Mouse (Mus musculus) CH12.LX (cell line): ENCODE measurements around the gene Gm26938. TPM values are rescaled to one million over a fixed set of nuclear protein-coding genes. Genes with fewer than 3 reads are reported as not detected.

ENCODE experiments used
- DNase-seq: peaks from one replicate; pipeline ENCODE4 v3.0.0-alpha.2; 2013; ENCODE audit errors: extremely low read depth
- H3K27ac ChIP-seq: 2 replicates; pipeline ENCODE4 v1.5.1; 2012; ENCODE audit warnings: low read depth, mild to moderate bottlenecking, control low read depth, moderate library complexity; ENCODE audit not compliant: insufficient read depth
- H3K27me3 ChIP-seq: replicated peaks from 2 replicates; pipeline ENCODE3; 2012; ENCODE audit warnings: inconsistent platforms
- H3K36me3 ChIP-seq, 2 experiments: replicated peaks in 1 of 2; 2 replicates each; pipeline versions ENCODE3 to v1.6.1; 2012; ENCODE audit warnings: inconsistent platforms in 1 of 2, low read length in 1 of 2, mild to moderate bottlenecking in 1 of 2, mixed read lengths in 1 of 2, moderate library complexity in 1 of 2; ENCODE audit not compliant: control insufficient read depth in 1 of 2, insufficient read depth in 1 of 2
- H3K4me1 ChIP-seq, 2 experiments: 2 replicates each; pipeline ENCODE4 v1.6.1; 2012; ENCODE audit warnings: inconsistent platforms in 1 of 2, moderate library complexity in 1 of 2; ENCODE audit not compliant: insufficient read depth in 2 of 2, control insufficient read depth in 1 of 2
- H3K4me2 ChIP-seq: 2 replicates; pipeline ENCODE4 v1.6.1; 2012; ENCODE audit warnings: low read depth, mild to moderate bottlenecking, control low read depth; ENCODE audit not compliant: poor library complexity, insufficient read depth, severe bottlenecking
- H3K4me3 ChIP-seq, 3 experiments: fragments of 150-350 bp in 1 of 3; sonication (generic) in 1 of 3; replicated peaks in 1 of 3; 2 replicates each; pipeline versions ENCODE3 to v1.5.1; 2011 to 2012; ENCODE audit warnings: low read depth in 2 of 3, low read length in 2 of 3, mild to moderate bottlenecking in 2 of 3, moderate library complexity in 2 of 3, control low read depth in 1 of 3, improper control_type of control experiment in 1 of 3, inconsistent platforms in 1 of 3, mixed read lengths in 1 of 3; ENCODE audit not compliant: poor library complexity in 1 of 3
- H3K79me2 ChIP-seq: replicated peaks from 2 replicates; pipeline ENCODE4 v1.6.1; 2012; ENCODE audit warnings: mild to moderate bottlenecking, moderate library complexity; ENCODE audit not compliant: control insufficient read depth, poor library complexity, insufficient read depth, severe bottlenecking; ENCODE audit errors: extremely low read depth
- H3K9ac ChIP-seq: 2 replicates; pipeline ENCODE4 v1.6.1; 2012; ENCODE audit warnings: low read depth, mild to moderate bottlenecking, control low read depth, moderate library complexity; ENCODE audit not compliant: insufficient read depth
- H3K9me3 ChIP-seq: replicated peaks from 2 replicates; pipeline ENCODE3; 2012; ENCODE audit warnings: low read length, inconsistent platforms, mixed read lengths
- CTCF ChIP-seq, 2 experiments: IDR thresholded peaks in 1 of 2; conservative IDR thresholded peaks in 1 of 2; 2 replicates each; pipeline ENCODE4 v1.5.1; 2011 to 2012; ENCODE audit warnings: low read depth in 2 of 2, low read length in 2 of 2, improper control_type of control experiment in 1 of 2, inconsistent platforms in 1 of 2, mild to moderate bottlenecking in 1 of 2, moderate library complexity in 1 of 2
- E2F4 ChIP-seq: IDR thresholded peaks from 2 replicates; pipeline ENCODE4 v1.6.1; 2011; ENCODE audit warnings: low read depth, low read length, improper control_type of control experiment; ENCODE audit not compliant: insufficient replicate concordance
- ELF1 ChIP-seq: IDR thresholded peaks from 2 replicates; pipeline ENCODE4 v1.6.1; 2014; ENCODE audit warnings: low read depth, mild to moderate bottlenecking, inconsistent platforms, low read length, improper control_type of control experiment
- JUN ChIP-seq: IDR thresholded peaks from 2 replicates; pipeline ENCODE4 v1.6.1; 2011; ENCODE audit warnings: low read depth, mild to moderate bottlenecking, low read length, improper control_type of control experiment, moderate library complexity; ENCODE audit not compliant: insufficient read depth
- JUND ChIP-seq: conservative IDR thresholded peaks from 2 replicates; pipeline ENCODE4 v1.6.1; 2011; ENCODE audit warnings: low read depth, low read length, improper control_type of control experiment
- KAT2A ChIP-seq: IDR thresholded peaks from 2 replicates; pipeline ENCODE4 v1.6.1; 2012; ENCODE audit warnings: low read length, improper control_type of control experiment, inconsistent platforms; ENCODE audit not compliant: insufficient replicate concordance
- MAFK ChIP-seq: IDR thresholded peaks from 2 replicates; pipeline ENCODE4 v1.6.1; 2011; ENCODE audit warnings: low read length, improper control_type of control experiment; ENCODE audit not compliant: insufficient replicate concordance
- MAX ChIP-seq: IDR thresholded peaks from 2 replicates; pipeline ENCODE4 v1.6.1; 2011; ENCODE audit warnings: low read length, improper control_type of control experiment
- MEF2A ChIP-seq: IDR thresholded peaks from 2 replicates; pipeline ENCODE4 v1.6.1; 2014; ENCODE audit warnings: low read depth, mild to moderate bottlenecking, inconsistent platforms, low read length, improper control_type of control experiment, borderline replicate concordance
- MXI1 ChIP-seq: IDR thresholded peaks from 2 replicates; pipeline ENCODE4 v1.6.1; 2011; ENCODE audit warnings: mild to moderate bottlenecking, low read depth, low read length, improper control_type of control experiment
- NRF1 ChIP-seq: IDR thresholded peaks from 2 replicates; pipeline ENCODE4 v1.6.1; 2014; ENCODE audit warnings: low read depth, mild to moderate bottlenecking, inconsistent platforms, low read length, improper control_type of control experiment, moderate library complexity
- RAD21 ChIP-seq: IDR thresholded peaks from 2 replicates; pipeline ENCODE4 v1.6.1; 2011; ENCODE audit warnings: low read depth, mild to moderate bottlenecking, low read length, improper control_type of control experiment, moderate library complexity
- SIN3A ChIP-seq: IDR thresholded peaks from 2 replicates; pipeline ENCODE4 v1.6.1; 2012; ENCODE audit warnings: low read length, improper control_type of control experiment, inconsistent platforms
- TBP ChIP-seq: conservative IDR thresholded peaks from 2 replicates; pipeline ENCODE4 v1.6.1; 2011; ENCODE audit warnings: low read depth, low read length, improper control_type of control experiment
- TCF12 ChIP-seq: IDR thresholded peaks from 2 replicates; pipeline ENCODE4 v1.6.1; 2014; ENCODE audit warnings: low read depth, mild to moderate bottlenecking, inconsistent platforms, low read length, improper control_type of control experiment
- USF1 ChIP-seq: IDR thresholded peaks from 2 replicates; pipeline ENCODE4 v1.6.1; 2014; ENCODE audit warnings: low read depth, mild to moderate bottlenecking, inconsistent platforms, low read length, improper control_type of control experiment
- USF2 ChIP-seq: conservative IDR thresholded peaks from 2 replicates; pipeline ENCODE4 v1.6.1; 2011; ENCODE audit warnings: low read depth, low read length, improper control_type of control experiment
- ZMIZ1 ChIP-seq: IDR thresholded peaks from 2 replicates; pipeline ENCODE4 v1.6.1; 2012; ENCODE audit warnings: low read depth, mild to moderate bottlenecking, inconsistent platforms, low read length, improper control_type of control experiment
- ZNF384 ChIP-seq: IDR thresholded peaks from 2 replicates; pipeline ENCODE4 v1.6.1; 2012; ENCODE audit warnings: low read depth, low read length, improper control_type of control experiment, inconsistent platforms
- dilution Hi-C: fragments of 300-500 bp; cut with MboI; formaldehyde crosslinking; loops from 2 replicates; pipeline ENCODE4 v1.14.3; 2020; ENCODE audit warnings: low sequenced_read_pairs; ENCODE audit not compliant: extremely low pct_unique_long_range_greater_than_20kb, extremely low pct_ligation_motif_present
- in situ Hi-C: fragments of 300-500 bp; cut with MboI; formaldehyde crosslinking; loops from 3 replicates; pipeline ENCODE4 v1.14.3; 2019; ENCODE audit warnings: low sequenced_read_pairs, low pct_ligation_motif_present, low pct_unique_long_range_greater_than_20kb, mixed read lengths
- polyA plus RNA-seq: library from polyadenylated mRNA; unstranded; fragments of >175 nt; gene quantifications from 2 replicates; pipeline ENCODE4 v1.2.1, GENCODE M21; 2012; ENCODE audit warnings: low read depth; ENCODE audit not compliant: insufficient read length
- total RNA-seq, 2 experiments: library from RNA; depleted of rRNA; stranded (reverse); fragments of 300-350 nt in 1 of 2; fragments of >200 nt in 1 of 2; gene quantifications; 2 replicates each; pipeline ENCODE4 v1.2.3; 2012 to 2014

The Gm26938 gene
- total and polyA plus RNA-seq, 3 experiments: not detected

- Histone ChIP-seq H3K9ac (no peak overlapping the region), H3K27me3 (no peaks in the 10 kb centered on the region)
- no peak for TF ChIP-seq TBP
- no peak for TF ChIP-seq USF2
- no peak for TF ChIP-seq ZMIZ1
- TF ChIP-seq SIN3A: no peak
- no peak for TF ChIP-seq JUND
- TF ChIP-seq TCF12: no peak
- TF ChIP-seq JUN: no peak
- no peak for TF ChIP-seq KAT2A
- no peak for TF ChIP-seq MAFK
- no peak for TF ChIP-seq USF1
- no peak for TF ChIP-seq CTCF (conservative IDR thresholded peaks at IDR 0.05 in 1 of 2, IDR thresholded peaks at IDR 0.05 in 1 of 2; ENCODE audit: low read depth in 2 of 2, low read length in 2 of 2)
- TF ChIP-seq ZNF384: no peak
- no peak for TF ChIP-seq MXI1
- no peak for TF ChIP-seq NRF1
- TF ChIP-seq ELF1: no peak
- no peak for TF ChIP-seq RAD21
- TF ChIP-seq MAX: no peak
- TF ChIP-seq E2F4: no peak
- TF ChIP-seq MEF2A: no peak
- TF ChIP-seq, all 38 proteins: peak for 0
- dilution Hi-C loops: no loop called here
- DNase-seq: no peak
- Histone ChIP-seq H3K9me3 (no peaks in the 10 kb centered on the region), H3K79me2 (peaks cover 13% of the 10 kb centered on the region), H3K4me2 (no peak overlapping the region), H3K27ac (no peak overlapping the region), H3K36me3 (peaks cover 31 to 64% of the 10 kb centered on the region in 2 experiments), H3K4me3 (no peak overlapping the region), H3K4me1 (peaks cover 2 to 13% of the 10 kb centered on the region in 2 experiments; a peak in 2 of 4 replicates)
- in situ Hi-C loops: no loop called here
Observed at GRCm38 (mm10) chr5:139821466-139822459, 4.4 kb downstream of the Gm26938 start.
